Mouse (Mus musculus) intestine, embryonic 14.5 days (tissue): ENCODE results near the gene Prnp. TPM values are rescaled to one million over a fixed set of nuclear protein-coding genes. Genes with fewer than 3 reads are reported as not detected.

ENCODE experiments used
- ATAC-seq: fragments of 200-750 bp; cut with Nextera tagmentation; replicated peaks from 2 replicates; pipeline ENCODE4 v1.8.0; 2017; ENCODE audit warnings: low read depth, moderate number of reproducible peaks, moderate TSS enrichment, moderate library complexity; ENCODE audit not compliant: low FRiP score, low TSS enrichment
- DNase-seq: peaks from one replicate; pipeline ENCODE4 v3.0.0-alpha.2; 2018; ENCODE audit warnings: low spot score
- H3K27ac ChIP-seq: fragments of 300-500 bp; sonication (generic); 2 replicates; pipeline ENCODE4 v1.5.1; 2014; ENCODE audit warnings: low read depth, mild to moderate bottlenecking, control low read depth
- H3K27me3 ChIP-seq: fragments of 300-500 bp; sonication (generic); replicated peaks from 2 replicates; pipeline ENCODE4 v1.6.1; 2014; ENCODE audit warnings: low read length, control low read depth; ENCODE audit not compliant: control insufficient read depth, insufficient read depth
- H3K36me3 ChIP-seq: fragments of 300-500 bp; sonication (generic); 2 replicates; pipeline ENCODE4 v1.6.1; 2014; ENCODE audit warnings: low read length, control low read depth; ENCODE audit not compliant: control insufficient read depth, insufficient read depth
- H3K4me1 ChIP-seq: fragments of 300-500 bp; sonication (generic); replicated peaks from 2 replicates; pipeline ENCODE4 v1.6.1; 2014; ENCODE audit warnings: low read length, control low read depth, mixed read lengths; ENCODE audit not compliant: control insufficient read depth, insufficient read depth
- H3K4me2 ChIP-seq: fragments of 300-500 bp; sonication (generic); 2 replicates; pipeline ENCODE4 v1.6.1; 2014; ENCODE audit warnings: low read length
- H3K4me3 ChIP-seq: fragments of 300-500 bp; sonication (generic); 2 replicates; pipeline ENCODE4 v1.5.1; 2014; ENCODE audit warnings: low read depth, low read length, control low read depth, mixed read lengths
- H3K9ac ChIP-seq: fragments of 300-500 bp; sonication (generic); 2 replicates; pipeline ENCODE4 v1.6.1; 2014; ENCODE audit warnings: mild to moderate bottlenecking, low read length
- H3K9me3 ChIP-seq: fragments of 300-500 bp; sonication (generic); 2 replicates; pipeline ENCODE4 v1.6.1; 2016; ENCODE audit warnings: low read length, control low read depth; ENCODE audit not compliant: control insufficient read depth
- WGBS: fragments of 180-500 bp; shearing (Covaris S2); extraction: QIAGEN DNeasy Blood & Tissue Kit; methylation state at CpG from one replicate; pipeline ENCODE4 v1.1.7; 2014; 5-methylcytosine and 5-hydroxymethylcytosine counted together
- polyA plus RNA-seq: library from polyadenylated mRNA; unstranded; fragments of >200 nt; fragmentation: Nextera tagmentation; extraction: Ambion mirVana; gene quantifications from 2 replicates; pipeline ENCODE4 v1.2.1, GENCODE M21; 2014

Prnp gene
- polyA plus RNA-seq, 1 experiment from 2014 or later: 41.3 TPM

DNA sequence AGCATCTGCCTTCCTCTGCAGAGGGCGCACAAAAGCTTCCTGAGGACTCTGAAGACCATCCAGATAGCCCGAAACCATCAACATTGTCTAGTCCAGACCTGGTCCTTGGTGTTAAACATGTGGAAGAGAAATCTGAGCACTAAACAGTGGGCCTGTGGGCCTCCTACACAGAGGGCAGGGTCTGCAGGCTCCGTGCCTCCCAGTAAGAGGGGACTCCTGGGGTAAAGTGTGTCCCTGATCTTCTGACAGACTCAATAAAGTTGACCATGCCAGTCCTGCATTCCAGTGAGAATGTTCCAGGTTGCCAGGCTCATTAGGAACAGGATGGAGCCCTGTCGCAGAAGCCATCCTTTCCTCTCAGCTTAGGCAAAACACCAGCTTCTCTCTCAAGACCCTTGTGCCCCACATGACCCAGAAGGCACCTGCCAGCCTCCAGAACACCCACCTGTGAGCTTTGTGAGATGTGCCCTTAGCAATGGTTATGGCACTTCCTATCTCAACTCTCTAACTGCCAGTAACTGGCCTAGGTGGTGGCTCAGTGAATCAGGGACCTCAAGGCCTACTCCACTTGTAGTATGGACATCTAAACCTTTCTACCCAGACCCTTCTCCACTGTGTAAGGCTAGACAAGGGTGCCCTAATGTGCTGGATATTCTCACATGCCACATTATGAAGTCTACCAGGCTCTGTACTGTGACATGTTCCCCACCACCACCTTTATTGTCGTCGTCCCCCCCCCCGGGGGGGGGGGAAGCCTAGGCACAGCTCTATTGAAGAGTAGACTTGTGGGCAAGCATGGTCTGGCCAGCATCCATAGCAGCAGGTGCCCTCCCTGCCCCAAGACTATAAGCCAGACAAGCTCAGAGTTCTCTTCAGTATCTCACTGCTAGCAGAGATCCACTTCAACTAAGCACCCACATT, 46.9 kb downstream of the Prnp start:
- Histone ChIP-seq H3K27ac (no peak overlapping the region), H3K9ac (no peak overlapping the region), H3K36me3 (no peaks in the 10 kb centered on the region), H3K4me1 (0 out of 2 replicates have a peak, but pooled peaks cover 5% of the 10 kb centered on the region), H3K9me3 (no peaks in the 10 kb centered on the region), H3K4me3 (no peak overlapping the region), H3K4me2 (no peak overlapping the region), H3K27me3 (peaks cover 34% of the 10 kb centered on the region)
- 73% methylated on average over 7 of the region's 7 CpGs for WGBS
- ATAC-seq: no peak
- DNase-seq: no peak

DNA sequence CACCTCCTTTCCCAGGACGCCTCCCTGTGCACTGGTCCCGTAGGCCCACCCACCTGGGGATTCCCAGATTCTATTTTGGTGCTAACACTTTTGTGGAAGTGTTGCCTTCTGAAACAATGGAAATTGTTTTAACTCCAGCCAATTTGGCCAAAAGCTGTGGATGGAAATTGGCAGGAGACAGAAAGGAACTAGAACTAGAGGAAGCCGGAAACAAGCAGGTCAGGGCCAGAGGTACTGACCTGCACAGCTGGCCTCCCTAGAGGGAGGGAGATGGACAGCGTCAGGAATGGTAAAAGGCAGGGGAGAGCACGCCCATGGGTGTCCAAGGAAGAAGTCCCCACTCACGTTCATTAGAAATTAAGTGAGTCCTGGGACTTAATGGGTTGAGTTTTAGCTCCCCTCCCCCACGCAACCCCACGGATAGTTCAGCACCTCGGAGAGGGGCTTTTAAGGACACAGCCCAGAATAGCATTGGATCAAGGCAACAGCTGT, 48.0 kb downstream of the Prnp start:
- ATAC-seq (no peak), DNase-seq (no peak)
- H3K27me3 ChIP-seq: peaks cover 23% of the 10 kb centered on the region
- no peak overlapping the region for H3K4me2 ChIP-seq
- no peak overlapping the region for H3K27ac ChIP-seq
- no peaks in the 10 kb centered on the region for H3K9me3 ChIP-seq
- 49% methylated on average over 9 of the region's 9 CpGs for WGBS
- no peaks in the 10 kb centered on the region for H3K36me3 ChIP-seq
- no peak overlapping the region for H3K4me3 ChIP-seq
- no peak overlapping the region for H3K9ac ChIP-seq
- 0 out of 2 replicates have a peak, but pooled peaks cover 5% of the 10 kb centered on the region for H3K4me1 ChIP-seq

DNA sequence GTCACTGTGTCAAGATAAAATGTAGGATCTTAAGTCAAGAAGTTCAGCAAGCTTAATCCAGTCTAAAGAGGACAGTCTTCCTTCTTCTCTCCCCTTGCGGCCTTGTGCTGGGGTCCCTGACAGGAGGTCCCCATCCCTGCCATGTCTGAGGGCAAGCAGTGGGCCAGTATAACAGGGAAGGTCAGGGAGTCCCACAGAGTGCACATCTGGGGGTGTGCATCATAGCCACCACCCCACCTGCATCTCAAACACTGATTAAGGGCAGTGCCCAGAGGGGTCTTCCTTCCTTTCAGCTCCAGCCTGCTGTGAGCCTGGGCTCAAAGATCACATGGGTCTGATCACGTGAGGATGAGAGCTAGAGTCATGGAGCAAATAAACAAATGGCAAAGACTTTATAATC, 51.9 kb downstream of the Prnp start:
- no peak for DNase-seq
- no peak overlapping the region for H3K4me2 ChIP-seq
- no peaks in the 10 kb centered on the region for H3K27me3 ChIP-seq
- no peak overlapping the region for H3K9ac ChIP-seq
- no peaks in the 10 kb centered on the region for H3K36me3 ChIP-seq
- H3K9me3 ChIP-seq: no peaks in the 10 kb centered on the region
- H3K4me1 ChIP-seq: no peaks in the 10 kb centered on the region
- WGBS: 59% methylated on average over 2 of the region's 2 CpGs
- H3K27ac ChIP-seq: no peak overlapping the region
- H3K4me3 ChIP-seq: no peak overlapping the region
- ATAC-seq: no peak

- Histone ChIP-seq H3K27me3 (no peaks in the 10 kb centered on the region), H3K9ac (no peak overlapping the region), H3K36me3 (no peaks in the 10 kb centered on the region), H3K27ac (no peak overlapping the region), H3K4me1 (no peaks in the 10 kb centered on the region), H3K4me2 (no peak overlapping the region), H3K4me3 (no peak overlapping the region), H3K9me3 (no peaks in the 10 kb centered on the region)
- DNase-seq (no peak), ATAC-seq (no peak)
- WGBS: 98% methylated on average over 2 of the region's 2 CpGs
These were observed 60.9 kb downstream of the Prnp start for GRCm38 (mm10) chr2:131970597-131970996.

DNA sequence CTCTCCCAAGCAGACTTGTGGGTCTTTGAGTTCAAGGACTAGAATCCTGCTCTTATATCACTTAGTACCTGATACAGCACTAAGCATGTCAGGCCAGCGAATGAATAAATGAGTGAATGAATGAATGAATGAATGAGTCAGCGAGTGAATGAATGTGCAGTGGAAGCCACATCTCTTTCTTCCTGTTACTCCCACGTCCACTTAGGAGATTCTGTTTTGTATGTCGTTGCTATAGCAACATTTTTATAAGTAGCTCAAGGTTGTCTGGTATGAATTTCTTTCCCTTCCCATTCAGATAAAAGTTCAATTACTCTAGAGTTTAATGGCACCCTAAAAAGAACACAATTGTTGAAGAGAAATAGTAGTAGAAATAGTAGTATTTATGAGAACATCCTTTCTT, 61.4 kb downstream of the Prnp start:
- H3K36me3 ChIP-seq: no peaks in the 10 kb centered on the region
- ATAC-seq: no peak
- no peaks in the 10 kb centered on the region for H3K9me3 ChIP-seq
- H3K4me2 ChIP-seq: no peak overlapping the region
- no peaks in the 10 kb centered on the region for H3K27me3 ChIP-seq
- WGBS: 77% methylated on average over 4 of the region's 4 CpGs
- H3K4me3 ChIP-seq: no peak overlapping the region
- H3K27ac ChIP-seq: no peak overlapping the region
- no peaks in the 10 kb centered on the region for H3K4me1 ChIP-seq
- no peak for DNase-seq
- H3K9ac ChIP-seq: no peak overlapping the region

GRCm38 (mm10) chr2:131976663-131977062, 66.9 kb downstream of the Prnp start:
- Histone ChIP-seq H3K4me2 (no peak overlapping the region), H3K27me3 (no peaks in the 10 kb centered on the region), H3K9me3 (no peaks in the 10 kb centered on the region; the same call in 1 of the 2 replicates), H3K36me3 (no peaks in the 10 kb centered on the region), H3K4me1 (no peaks in the 10 kb centered on the region), H3K9ac (no peak overlapping the region), H3K27ac (no peak overlapping the region), H3K4me3 (no peak overlapping the region)
- ATAC-seq (no peak), DNase-seq (no peak)
- 61% methylated on average over 3 of the region's 3 CpGs for WGBS

- H3K9ac ChIP-seq: no peak overlapping the region
- H3K9me3 ChIP-seq: no peaks in the 10 kb centered on the region; the same call in 1 of the 2 replicates
- no peak; the same call in 1 of the 2 replicates for ATAC-seq
- no peaks in the 10 kb centered on the region for H3K27me3 ChIP-seq
- no peak overlapping the region for H3K4me2 ChIP-seq
- DNase-seq: peak; percentile 54
- H3K4me1 ChIP-seq: no peaks in the 10 kb centered on the region
- H3K4me3 ChIP-seq: no peak overlapping the region
- WGBS: 32% methylated on average over 9 of the region's 9 CpGs
- H3K27ac ChIP-seq: no peak overlapping the region
- H3K36me3 ChIP-seq: no peaks in the 10 kb centered on the region
These were observed 71.1 kb downstream of the Prnp start for GRCm38 (mm10) chr2:131980866-131981265.

GRCm38 (mm10) chr2:131982546-131983196, 72.9 kb downstream of the Prnp start:
- H3K27ac ChIP-seq: no peak overlapping the region
- ATAC-seq (0 out of 2 replicates have a peak, but pooled peaks have one; percentile 56), DNase-seq (peak; percentile 68)
- no peak overlapping the region for H3K4me2 ChIP-seq
- H3K4me1 ChIP-seq: no peaks in the 10 kb centered on the region
- H3K27me3 ChIP-seq: no peaks in the 10 kb centered on the region
- H3K4me3 ChIP-seq: no peak overlapping the region
- H3K9ac ChIP-seq: no peak overlapping the region
- no peaks in the 10 kb centered on the region; the same call in 1 of the 2 replicates for H3K9me3 ChIP-seq
- WGBS: 17% methylated on average over 6 of the region's 6 CpGs
- no peaks in the 10 kb centered on the region for H3K36me3 ChIP-seq
